23 mouse cellular contexts compared by ENCODE assay signal in the genomic region with DNA sequence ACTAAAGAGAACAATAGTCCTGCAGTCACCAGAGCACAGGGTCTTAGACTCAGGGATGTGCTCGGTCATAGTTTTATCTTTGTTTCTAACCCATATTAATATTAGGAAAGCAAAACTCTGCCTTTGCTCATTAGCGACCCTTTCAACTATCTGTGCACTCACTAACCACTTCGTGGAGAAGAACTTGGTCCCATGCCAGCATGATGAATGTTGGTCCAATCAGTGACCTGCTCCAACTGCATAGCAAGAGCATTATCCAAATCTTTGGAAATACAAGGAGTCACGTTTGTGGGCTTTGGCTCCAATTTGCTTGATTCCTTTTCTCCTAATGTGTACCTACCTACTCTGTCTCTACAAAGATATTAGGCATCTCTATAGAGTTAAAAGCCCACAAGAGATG.
A peak's percentile ranks its signal among the peaks of the same experiment; 100 is the strongest.
DNase-seq lines count a peak whose midpoint lies in the region; ATAC-seq and TF ChIP-seq lines count a peak whose summit lies in the region.
"Had no signal": no experiment of that assay in that cellular context is flagged by ENCODE, and none has a peak within 500 bp of the region (broad histone marks: within the 10 kb centered on the region; RNA-seq: fewer than 3 reads in every experiment).

No protein-coding gene starts in this region.

- H3K9me3 ChIP-seq in midbrain, embryonic 11.5 days (ENCODE audit: control insufficient read depth, low read length): no peaks in the 10 kb centered on the region
- no peaks in the 10 kb centered on the region for H3K9me3 ChIP-seq in midbrain, postnatal 0 days (ENCODE audit: low read length)
- no peaks in the 10 kb centered on the region for H3K9me3 ChIP-seq in forebrain, embryonic 10.5 days
- H3K9me3 ChIP-seq: embryonic facial prominence, embryonic 10.5 days; embryonic facial prominence, embryonic 12.5 days; forebrain, embryonic 12.5 days had no signal

- H3K27me3 ChIP-seq in midbrain, embryonic 11.5 days (ENCODE audit: control insufficient read depth, insufficient read depth, low read length): no peaks in the 10 kb centered on the region
- no peaks in the 10 kb centered on the region for H3K27me3 ChIP-seq in midbrain, postnatal 0 days (ENCODE audit: insufficient read depth, low read length)
- no peaks in the 10 kb centered on the region; the same call in 1 of the 2 replicates for H3K27me3 ChIP-seq in forebrain, embryonic 10.5 days (ENCODE audit: poor library complexity, severe bottlenecking)
- H3K27me3 ChIP-seq: CH12.LX; forebrain, embryonic 12.5 days; Patski had no signal

- no peak overlapping the region for H3K4me3 ChIP-seq in midbrain, embryonic 11.5 days (ENCODE audit: low read depth, low read length)
- no peak overlapping the region for H3K4me3 ChIP-seq in midbrain, postnatal 0 days (ENCODE audit: low read depth, low read length)
- H3K4me3 ChIP-seq in forebrain, embryonic 10.5 days: no peak overlapping the region
- H3K4me3 ChIP-seq: embryonic facial prominence, embryonic 10.5 days; embryonic facial prominence, embryonic 12.5 days; forebrain, embryonic 12.5 days had no signal

- no peak for TF ChIP-seq CTCF in midbrain, postnatal 0 days (IDR thresholded peaks at IDR 0.05)

- no peaks in the 10 kb centered on the region for H3K36me3 ChIP-seq in midbrain, embryonic 11.5 days (ENCODE audit: control insufficient read depth, insufficient read depth, low read length)
- no peaks in the 10 kb centered on the region for H3K36me3 ChIP-seq in midbrain, postnatal 0 days (ENCODE audit: insufficient read depth, low read length)
- H3K36me3 ChIP-seq in forebrain, embryonic 10.5 days (replicated peaks): no peaks in the 10 kb centered on the region
- H3K36me3 ChIP-seq: embryonic facial prominence, embryonic 10.5 days; embryonic facial prominence, embryonic 12.5 days; forebrain, embryonic 12.5 days; G1E had no signal

- peak; percentile 21 to 24 for DNase-seq in cerebellum, postnatal 10 days
- no peak for DNase-seq in cerebellum, adult 9-10 months
- DNase-seq in midbrain, embryonic 11.5 days (ENCODE audit: low spot score, missing footprints): peak; percentile 12
- DNase-seq in midbrain, postnatal 0 days (ENCODE audit: low spot score): no peak
- no peak for DNase-seq in forebrain, embryonic 10.5 days (ENCODE audit: extremely low spot score, low spot score)
- DNase-seq: adrenal gland, adult 8-10 months; adrenal gland, postnatal 14 days; adrenal gland, postnatal 36 days; B cell, adult 2 months; cerebellum, adult 11-12 months; cerebellum, adult 2 months; cerebellum, adult 9-11 months; cerebellum, postnatal 25 days had no signal

- no peak overlapping the region for H3K9ac ChIP-seq in midbrain, embryonic 11.5 days (ENCODE audit: low read length)
- no peak overlapping the region for H3K9ac ChIP-seq in midbrain, postnatal 0 days (replicated peaks; ENCODE audit: low read length, poor library complexity, severe bottlenecking)
- H3K9ac ChIP-seq: embryonic facial prominence, embryonic 12.5 days; forebrain, embryonic 12.5 days had no signal

- 85% methylated on average over 4 of the region's 4 CpGs for WGBS in midbrain, embryonic 11.5 days
- 84% methylated on average over 4 of the region's 4 CpGs for WGBS in midbrain, postnatal 0 days
- WGBS in forebrain, embryonic 10.5 days: 89% methylated on average over 4 of the region's 4 CpGs

- ATAC-seq in midbrain, embryonic 11.5 days (ENCODE audit: low FRiP score): no peak
- ATAC-seq in midbrain, postnatal 0 days (ENCODE audit: low FRiP score): no peak
- ATAC-seq: activated CD4-positive, CD25-positive, alpha-beta regulatory T cell, adult 4 months; CD4-positive, CD25-positive, alpha-beta regulatory T cell, adult 4 months; forebrain, embryonic 14.5 days; forebrain, embryonic 16.5 days; Patski had no signal

- H3K4me1 ChIP-seq in midbrain, embryonic 11.5 days (ENCODE audit: control insufficient read depth, insufficient read depth, low read length): no peaks in the 10 kb centered on the region
- 0 out of 2 replicates have a peak, but pooled peaks cover under 1% of the 10 kb centered on the region for H3K4me1 ChIP-seq in midbrain, postnatal 0 days (ENCODE audit: insufficient read depth, low read length)
- no peaks in the 10 kb centered on the region for H3K4me1 ChIP-seq in forebrain, embryonic 10.5 days
- H3K4me1 ChIP-seq: embryonic facial prominence, embryonic 12.5 days had no signal

- no peak overlapping the region for H3K4me2 ChIP-seq in midbrain, embryonic 11.5 days
- no peak overlapping the region for H3K4me2 ChIP-seq in midbrain, postnatal 0 days (ENCODE audit: low read depth, low read length, poor library complexity, severe bottlenecking)
- H3K4me2 ChIP-seq: embryonic facial prominence, embryonic 12.5 days; forebrain, embryonic 12.5 days had no signal

- H3K27ac ChIP-seq in midbrain, embryonic 11.5 days (ENCODE audit: low read depth, low read length): no peak overlapping the region
- no peak overlapping the region for H3K27ac ChIP-seq in midbrain, postnatal 0 days (ENCODE audit: low read depth, low read length)
- H3K27ac ChIP-seq in forebrain, embryonic 10.5 days: no peak overlapping the region
- H3K27ac ChIP-seq: embryonic facial prominence, embryonic 10.5 days; embryonic facial prominence, embryonic 12.5 days; forebrain, embryonic 12.5 days had no signal

Comparison
In these comparisons a context has a peak if more than half of its experiments do, and no peak if none do; other contexts are left out.
1. DNase-seq: peak in cerebellum, postnatal 10 days (2 of 2) and midbrain, embryonic 11.5 days (single experiment); none in cerebellum, adult 9-10 months (single experiment), midbrain, postnatal 0 days (single experiment) and forebrain, embryonic 10.5 days (single experiment).